Mouse (Mus musculus) small intestine, adult 2 months (tissue): ENCODE data around the gene Phpt1.

Experiments
- CTCF ChIP-seq: fragments of 200-500 bp; IDR thresholded peaks from 2 replicates; pipeline ENCODE4 v1.5.1; 2012; ENCODE audit warnings: low read depth, mild to moderate bottlenecking, control low read depth, inconsistent platforms, low read length, moderate library complexity, mixed read lengths; ENCODE audit not compliant: insufficient replicate concordance, insufficient read length; ENCODE audit errors: extremely low read depth
- POLR2A ChIP-seq: fragments of 200-500 bp; IDR thresholded peaks from 2 replicates; pipeline ENCODE4 v1.6.1; 2012; ENCODE audit warnings: low read depth, mild to moderate bottlenecking, control low read depth, inconsistent platforms, low read length, moderate library complexity

GRCm38 (mm10) chr2:25575432-25576027 lies 506 bp upstream of the Phpt1 start:
- TF ChIP-seq CTCF: no peak
- no peak for TF ChIP-seq POLR2A
